Mouse (Mus musculus) lung, postnatal 0 days (tissue): ENCODE measurements around the gene Metap1d.

Source experiments
- CTCF ChIP-seq: IDR thresholded peaks from 2 replicates; pipeline ENCODE4 v1.5.1; 2016; ENCODE audit warnings: antibody characterized with exemption, mild to moderate bottlenecking
- EP300 ChIP-seq: IDR thresholded peaks from 2 replicates; pipeline ENCODE4 v1.6.1; 2016; ENCODE audit warnings: antibody characterized with exemption, mild to moderate bottlenecking, control low read depth

DNA sequence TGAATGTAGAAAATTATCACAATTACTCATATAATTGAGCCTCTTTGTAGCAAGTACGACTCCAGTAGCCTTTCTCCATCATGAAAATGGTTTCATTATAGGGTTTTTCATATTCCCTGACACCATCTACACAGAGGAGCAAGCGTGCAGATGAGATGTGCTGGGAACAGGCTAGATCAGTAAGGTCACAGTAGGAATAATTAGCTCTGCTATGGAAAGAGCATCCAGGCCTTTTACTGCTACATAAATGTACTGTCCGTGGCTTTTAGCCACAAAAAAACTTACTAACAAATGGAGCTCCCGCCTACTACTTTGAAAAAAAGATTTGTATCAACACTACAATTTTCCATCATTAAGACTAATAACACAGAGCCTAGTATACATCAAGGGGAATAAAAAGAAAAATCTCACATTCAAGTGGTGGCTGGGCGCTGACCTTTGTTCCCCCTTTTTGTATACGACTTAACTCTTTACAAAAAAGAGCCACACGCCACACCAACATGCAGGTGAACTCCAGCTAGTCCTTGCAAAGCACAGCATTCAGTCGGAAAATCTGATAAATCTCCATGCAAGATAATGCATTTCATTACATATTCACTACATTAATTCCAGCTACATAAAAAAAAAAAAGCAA, 64.5 kb downstream of the Metap1d start:
- TF ChIP-seq CTCF, result no peak
- no peak for TF ChIP-seq EP300
